Mouse (Mus musculus) neural tube, embryonic 15.5 days (tissue): Measurements from ENCODE around the gene Colq. TPM values are rescaled to one million over a fixed set of nuclear protein-coding genes. Genes with fewer than 3 reads are reported as not detected.

ENCODE experiments used
- ATAC-seq: fragments of 200-750 bp; cut with Nextera tagmentation; 2 replicates; pipeline ENCODE4 v1.8.0; 2017; ENCODE audit warnings: mild to moderate bottlenecking, moderate TSS enrichment, moderate library complexity; ENCODE audit not compliant: low FRiP score
- H3K27ac ChIP-seq: fragments of 300-500 bp; sonication (generic); replicated peaks from 2 replicates; pipeline ENCODE4 v1.5.1; 2015; ENCODE audit warnings: mild to moderate bottlenecking, inconsistent platforms
- H3K27me3 ChIP-seq: fragments of 300-500 bp; sonication (generic); replicated peaks from 2 replicates; pipeline ENCODE4 v1.6.1; 2015; ENCODE audit warnings: inconsistent platforms
- H3K36me3 ChIP-seq: fragments of 300-500 bp; sonication (generic); 2 replicates; pipeline ENCODE4 v1.6.1; 2015; ENCODE audit warnings: inconsistent platforms
- H3K4me1 ChIP-seq: fragments of 300-500 bp; sonication (generic); 2 replicates; pipeline ENCODE4 v1.6.1; 2015; ENCODE audit warnings: inconsistent platforms
- H3K4me2 ChIP-seq: fragments of 300-500 bp; sonication (generic); 2 replicates; pipeline ENCODE4 v1.6.1; 2015; ENCODE audit warnings: inconsistent platforms, mild to moderate bottlenecking, moderate library complexity
- H3K4me3 ChIP-seq: fragments of 300-500 bp; sonication (generic); replicated peaks from 2 replicates; pipeline ENCODE4 v1.5.1; 2015; ENCODE audit warnings: mild to moderate bottlenecking, inconsistent platforms
- H3K9ac ChIP-seq: fragments of 300-500 bp; sonication (generic); replicated peaks from 2 replicates; pipeline ENCODE4 v1.6.1; 2015; ENCODE audit warnings: mild to moderate bottlenecking, inconsistent platforms
- H3K9me3 ChIP-seq: fragments of 300-500 bp; sonication (generic); replicated peaks from 2 replicates; pipeline ENCODE4 v1.6.1; 2016; ENCODE audit warnings: inconsistent platforms
- WGBS: fragments of 180-500 bp; shearing (Covaris S2); methylation state at CpG from one replicate; pipeline ENCODE4 v1.1.7; 2015; ENCODE audit warnings: mixed read lengths; 5-methylcytosine and 5-hydroxymethylcytosine counted together
- polyA plus RNA-seq: library from polyadenylated mRNA; unstranded; fragments of >200 nt; fragmentation: Nextera tagmentation; extraction: Ambion mirVana; gene quantifications from 2 replicates; pipeline ENCODE4 v1.2.1, GENCODE M21; 2015

The Colq gene
- polyA plus RNA-seq, 1 experiment from 2014 or later: 0.63 TPM

DNA sequence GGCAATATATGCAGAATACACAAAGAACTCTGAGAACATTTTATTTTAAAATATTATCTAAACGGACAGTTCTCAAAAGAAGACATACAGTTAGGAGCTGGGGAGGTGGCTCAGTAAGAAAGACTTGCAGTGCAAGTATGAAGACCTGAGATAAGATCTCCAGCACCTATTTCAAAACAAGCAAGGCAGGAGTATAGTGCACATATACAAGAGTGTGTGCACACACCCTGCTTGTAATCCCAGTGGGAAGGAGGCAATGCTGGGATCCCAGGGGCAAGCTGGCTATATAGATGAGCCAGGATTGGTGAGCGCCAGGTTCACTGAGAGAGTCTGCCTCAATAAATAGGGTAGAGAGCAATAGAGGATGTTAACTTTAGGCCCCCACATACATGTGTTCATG, 75.2 kb downstream of the Colq start:
- no peaks in the 10 kb centered on the region for H3K36me3 ChIP-seq
- no peak overlapping the region for H3K27ac ChIP-seq
- H3K9me3 ChIP-seq: no peaks in the 10 kb centered on the region; the same call in 1 of the 2 replicates
- H3K4me2 ChIP-seq: no peak overlapping the region
- H3K4me1 ChIP-seq: no peaks in the 10 kb centered on the region
- ATAC-seq: no peak
- WGBS: 88% methylated on average over 2 of the region's 2 CpGs
- H3K4me3 ChIP-seq: no peak overlapping the region
- H3K9ac ChIP-seq: no peak overlapping the region
- H3K27me3 ChIP-seq: no peaks in the 10 kb centered on the region

DNA sequence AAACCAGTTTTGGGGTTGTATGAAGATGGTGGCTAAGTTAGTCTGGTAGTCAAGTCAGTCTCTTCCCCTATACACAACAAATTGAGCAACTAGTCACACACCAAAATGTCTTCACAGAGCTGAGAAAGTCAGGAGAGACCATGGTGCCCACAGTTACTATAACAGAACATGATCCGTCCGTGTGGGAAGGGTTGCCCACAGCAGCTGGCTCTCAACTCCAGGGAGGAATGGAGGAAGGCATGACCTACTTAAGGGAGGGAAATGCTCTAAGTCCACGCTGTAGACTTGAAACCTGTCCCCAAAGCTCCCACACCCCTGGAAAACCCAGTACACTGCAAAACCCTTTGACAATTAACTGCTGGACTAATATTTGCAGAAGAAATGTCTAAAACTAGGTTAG, 80.8 kb downstream of the Colq start:
- Histone ChIP-seq H3K27ac (no peak overlapping the region), H3K9ac (no peak overlapping the region), H3K36me3 (peaks cover 44% of the 10 kb centered on the region), H3K4me2 (no peak overlapping the region), H3K27me3 (no peaks in the 10 kb centered on the region), H3K9me3 (no peaks in the 10 kb centered on the region; the same call in 1 of the 2 replicates), H3K4me1 (no peaks in the 10 kb centered on the region), H3K4me3 (no peak overlapping the region)
- no peak for ATAC-seq
- WGBS: 86% methylated on average over 3 of the region's 3 CpGs

GRCm38 (mm10) chr14:31509911-31510310, 81.2 kb downstream of the Colq start:
- WGBS: 97% methylated on average over 2 of the region's 2 CpGs
- Histone ChIP-seq H3K4me2 (no peak overlapping the region), H3K4me1 (no peaks in the 10 kb centered on the region), H3K9me3 (no peaks in the 10 kb centered on the region; the same call in 1 of the 2 replicates), H3K36me3 (peaks cover 48% of the 10 kb centered on the region), H3K4me3 (no peak overlapping the region), H3K9ac (no peak overlapping the region), H3K27ac (no peak overlapping the region), H3K27me3 (no peaks in the 10 kb centered on the region)
- no peak for ATAC-seq

DNA sequence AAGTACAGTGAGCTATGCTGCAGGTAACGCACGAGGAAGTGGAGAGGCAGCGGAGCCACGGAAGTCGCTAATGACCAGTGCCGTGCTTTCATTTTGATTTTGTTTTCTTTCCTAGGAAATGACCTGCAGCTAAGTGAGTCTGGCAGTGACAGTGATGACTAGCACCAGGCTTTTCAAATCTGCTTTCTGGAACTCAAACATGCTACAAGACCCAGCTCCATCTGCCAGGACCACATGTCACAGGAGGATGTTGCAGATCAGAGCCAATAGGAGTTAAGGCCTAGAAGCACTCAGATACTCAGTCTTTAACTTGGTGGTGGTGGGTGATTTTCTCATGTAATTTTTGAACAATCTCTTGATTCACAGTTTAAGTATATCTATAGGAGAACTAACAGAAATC, 84.7 kb downstream of the Colq start:
- Histone ChIP-seq H3K36me3 (peaks cover 80% of the 10 kb centered on the region), H3K27me3 (no peaks in the 10 kb centered on the region), H3K9me3 (no peaks in the 10 kb centered on the region), H3K4me1 (no peaks in the 10 kb centered on the region), H3K4me3 (no peak overlapping the region), H3K27ac (no peak overlapping the region), H3K9ac (no peak overlapping the region), H3K4me2 (no peak overlapping the region)
- 97% methylated on average over 6 of the region's 6 CpGs for WGBS
- ATAC-seq: no peak

- no peak overlapping the region for H3K27ac ChIP-seq
- H3K9ac ChIP-seq: no peak overlapping the region
- peaks cover 83% of the 10 kb centered on the region for H3K36me3 ChIP-seq
- no peaks in the 10 kb centered on the region for H3K9me3 ChIP-seq
- ATAC-seq: no peak
- no peaks in the 10 kb centered on the region for H3K27me3 ChIP-seq
- no peak overlapping the region for H3K4me3 ChIP-seq
- H3K4me1 ChIP-seq: no peaks in the 10 kb centered on the region
- no peak overlapping the region for H3K4me2 ChIP-seq
- WGBS: 91% methylated on average over 13 of the region's 13 CpGs
These were observed 87.7 kb downstream of the Colq start for GRCm38 (mm10) chr14:31503406-31503805.

DNA sequence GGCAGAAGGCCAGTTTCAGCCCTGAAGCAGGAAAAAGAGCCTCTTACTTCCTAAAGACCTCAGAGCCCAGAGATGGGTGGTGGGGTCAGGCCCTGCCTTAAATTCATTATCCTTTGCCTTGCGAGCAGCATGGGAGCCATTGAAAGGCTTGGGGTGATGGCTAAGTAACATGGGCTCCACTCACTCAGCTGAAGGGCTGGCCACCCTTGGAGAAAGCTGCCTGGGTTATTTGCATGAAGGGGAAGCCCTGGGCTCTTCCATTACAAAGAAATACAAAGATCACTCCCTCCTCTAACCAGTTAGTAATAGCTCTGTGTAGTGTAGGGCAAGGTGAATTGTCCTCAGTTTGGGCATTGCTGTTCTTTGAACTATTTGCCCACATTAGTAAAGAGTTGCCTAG, 91.6 kb downstream of the Colq start:
- Histone ChIP-seq H3K27me3 (no peaks in the 10 kb centered on the region), H3K9ac (no peak overlapping the region), H3K4me3 (no peak overlapping the region), H3K4me1 (peaks cover 14% of the 10 kb centered on the region), H3K27ac (no peak overlapping the region), H3K9me3 (no peaks in the 10 kb centered on the region), H3K36me3 (peaks cover 46% of the 10 kb centered on the region), H3K4me2 (no peak overlapping the region)
- 85% methylated on average over 1 of the region's 1 CpGs for WGBS
- no peak for ATAC-seq

GRCm38 (mm10) chr14:31496241-31496646, 94.9 kb downstream of the Colq start:
- H3K4me2 ChIP-seq: peak overlapping the region; percentile 90
- H3K4me3 ChIP-seq: peak overlapping the region; percentile 77
- H3K27ac ChIP-seq: no peak overlapping the region
- no peak for ATAC-seq
- no peaks in the 10 kb centered on the region for H3K9me3 ChIP-seq
- peaks cover 37% of the 10 kb centered on the region for H3K4me1 ChIP-seq
- peak overlapping the region; percentile 79 for H3K9ac ChIP-seq
- peaks cover 22% of the 10 kb centered on the region for H3K36me3 ChIP-seq
- no peaks in the 10 kb centered on the region for H3K27me3 ChIP-seq
- WGBS: 53% methylated on average over 7 of the region's 7 CpGs

GRCm38 (mm10) chr14:31495538-31495937, 95.6 kb downstream of the Colq start:
- WGBS: 4% methylated on average over 8 of the region's 8 CpGs
- H3K4me3 ChIP-seq: peak overlapping the region; percentile 77
- peak overlapping the region; percentile 79 for H3K9ac ChIP-seq
- H3K36me3 ChIP-seq: peaks cover 20% of the 10 kb centered on the region
- H3K27ac ChIP-seq: peak overlapping the region; percentile 89
- H3K27me3 ChIP-seq: no peaks in the 10 kb centered on the region
- no peaks in the 10 kb centered on the region for H3K9me3 ChIP-seq
- H3K4me2 ChIP-seq: peak overlapping the region; percentile 90
- H3K4me1 ChIP-seq: peaks cover 37% of the 10 kb centered on the region
- no peak for ATAC-seq

DNA sequence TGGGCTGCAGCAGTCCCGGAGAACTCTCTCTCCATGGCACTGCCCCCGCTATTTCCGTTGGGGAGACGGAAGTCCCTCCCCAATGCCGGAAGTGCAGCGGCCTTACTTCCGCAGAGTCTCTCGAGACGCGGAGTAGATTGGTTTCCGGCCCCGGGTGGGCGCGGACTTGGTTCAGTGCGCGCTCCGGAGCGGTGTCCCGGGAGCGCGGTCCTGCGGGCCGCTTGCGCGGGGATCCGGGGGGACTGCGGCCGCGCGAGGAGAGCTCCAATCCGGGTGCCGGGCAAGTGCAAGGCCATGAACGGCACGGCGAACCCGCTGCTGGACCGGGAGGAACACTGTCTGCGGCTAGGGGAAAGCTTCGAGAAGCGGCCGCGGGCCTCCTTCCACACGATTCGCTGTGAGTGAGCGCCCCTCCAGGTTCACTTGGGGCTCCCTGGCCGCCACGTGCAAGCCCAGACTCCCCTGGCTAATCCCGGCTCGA, 96.1 kb downstream of the Colq start, which contains the start of gene Mettl6:
Gene Mettl6, minus strand, starts transcription at position 66 of the 481 bp plus-strand sequence.
- Histone ChIP-seq H3K9ac (peak within 1 kb of the TSS; percentile 79), H3K4me2 (peak within 1 kb of the TSS; percentile 90), H3K4me3 (peak within 1 kb of the TSS; percentile 77), H3K9me3 (no peaks in the 10 kb centered on the region), H3K36me3 (peaks cover 19% of the 10 kb centered on the region), H3K4me1 (peaks cover 37% of the 10 kb centered on the region), H3K27ac (peak within 1 kb of the TSS; percentile 89), H3K27me3 (no peaks in the 10 kb centered on the region)
- ATAC-seq: peak; percentile 97
- WGBS: under 1% methylated on average over 49 of the region's 49 CpGs

- H3K36me3 ChIP-seq: peaks cover 19% of the 10 kb centered on the region
- ATAC-seq: no peak; the same call in 1 of the 2 replicates
- WGBS: 2% methylated on average over 37 of the region's 37 CpGs
These were observed 96.7 kb downstream of the Colq start, which contains the start of gene Eaf1 for GRCm38 (mm10) chr14:31494349-31494974. Eaf1 (plus strand) TSS chr14:31494399.

GRCm38 (mm10) chr14:31493901-31494300, 97.2 kb downstream of the Colq start:
- no peaks in the 10 kb centered on the region for H3K27me3 ChIP-seq
- peaks cover 37% of the 10 kb centered on the region for H3K4me1 ChIP-seq
- no peak overlapping the region for H3K27ac ChIP-seq
- no peak for ATAC-seq
- peak overlapping the region; percentile 79 for H3K9ac ChIP-seq
- H3K36me3 ChIP-seq: peaks cover 19% of the 10 kb centered on the region
- peak overlapping the region; percentile 90 for H3K4me2 ChIP-seq
- no peaks in the 10 kb centered on the region for H3K9me3 ChIP-seq
- peak overlapping the region; percentile 77 for H3K4me3 ChIP-seq
- WGBS: 40% methylated on average over 9 of the region's 9 CpGs

More at GRCm38 (mm10) chr14:31494349-31494974, 96.7 kb downstream of the Colq start, which contains the start of gene Eaf1:
- peak within 1 kb of the TSS; percentile 90 for H3K4me2 ChIP-seq
- peak within 1 kb of the TSS; percentile 89 for H3K27ac ChIP-seq
- H3K9ac ChIP-seq: peak within 1 kb of the TSS; percentile 79
- no peaks in the 10 kb centered on the region for H3K9me3 ChIP-seq
- H3K4me3 ChIP-seq: peak within 1 kb of the TSS; percentile 77
- H3K4me1 ChIP-seq: peaks cover 37% of the 10 kb centered on the region
- no peaks in the 10 kb centered on the region for H3K27me3 ChIP-seq

DNA sequence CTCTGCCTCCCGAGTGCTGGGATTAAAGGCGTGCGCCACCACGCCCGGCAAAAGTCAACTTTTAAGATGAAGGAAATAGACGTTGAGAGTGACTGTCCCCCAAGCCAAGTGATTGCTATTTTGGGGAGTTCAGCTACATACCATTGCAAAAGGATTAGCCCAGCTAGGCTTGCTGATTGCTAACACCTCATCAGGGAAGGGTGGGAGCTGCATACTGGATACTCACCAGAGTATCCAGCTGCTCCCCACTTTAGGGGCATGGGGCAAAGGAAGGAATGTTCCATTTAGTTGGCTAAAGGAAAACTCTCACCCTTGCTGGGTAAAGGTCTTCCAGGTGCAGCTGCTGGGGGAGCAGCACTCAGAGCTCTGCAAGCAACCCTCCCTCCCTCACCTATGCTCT, 103.1 kb downstream of the Colq start:
- Histone ChIP-seq H3K4me3 (no peak overlapping the region), H3K9me3 (no peaks in the 10 kb centered on the region), H3K4me2 (no peak overlapping the region), H3K27ac (no peak overlapping the region), H3K27me3 (no peaks in the 10 kb centered on the region), H3K36me3 (peaks cover 69% of the 10 kb centered on the region), H3K4me1 (peaks cover 12% of the 10 kb centered on the region), H3K9ac (no peak overlapping the region)
- WGBS: 94% methylated on average over 6 of the region's 6 CpGs
- ATAC-seq: no peak
